Mouse (Mus musculus): ENCODE data around the gene Tmem251.
A peak's percentile ranks its signal among the peaks of the same experiment; 100 is the strongest.

The Tmem251 gene

GRCm38 (mm10) chr12:102743589-102744574 is at the start of gene Tmem251, which contains the start of gene Moap1:
TSS of gene Tmem251 (plus strand) at chr12:102743762.
TSS of gene Moap1 (minus strand) at chr12:102743661.
- DNase-seq (ENCODE audit: low spot score), result peak; percentile 68

DNA sequence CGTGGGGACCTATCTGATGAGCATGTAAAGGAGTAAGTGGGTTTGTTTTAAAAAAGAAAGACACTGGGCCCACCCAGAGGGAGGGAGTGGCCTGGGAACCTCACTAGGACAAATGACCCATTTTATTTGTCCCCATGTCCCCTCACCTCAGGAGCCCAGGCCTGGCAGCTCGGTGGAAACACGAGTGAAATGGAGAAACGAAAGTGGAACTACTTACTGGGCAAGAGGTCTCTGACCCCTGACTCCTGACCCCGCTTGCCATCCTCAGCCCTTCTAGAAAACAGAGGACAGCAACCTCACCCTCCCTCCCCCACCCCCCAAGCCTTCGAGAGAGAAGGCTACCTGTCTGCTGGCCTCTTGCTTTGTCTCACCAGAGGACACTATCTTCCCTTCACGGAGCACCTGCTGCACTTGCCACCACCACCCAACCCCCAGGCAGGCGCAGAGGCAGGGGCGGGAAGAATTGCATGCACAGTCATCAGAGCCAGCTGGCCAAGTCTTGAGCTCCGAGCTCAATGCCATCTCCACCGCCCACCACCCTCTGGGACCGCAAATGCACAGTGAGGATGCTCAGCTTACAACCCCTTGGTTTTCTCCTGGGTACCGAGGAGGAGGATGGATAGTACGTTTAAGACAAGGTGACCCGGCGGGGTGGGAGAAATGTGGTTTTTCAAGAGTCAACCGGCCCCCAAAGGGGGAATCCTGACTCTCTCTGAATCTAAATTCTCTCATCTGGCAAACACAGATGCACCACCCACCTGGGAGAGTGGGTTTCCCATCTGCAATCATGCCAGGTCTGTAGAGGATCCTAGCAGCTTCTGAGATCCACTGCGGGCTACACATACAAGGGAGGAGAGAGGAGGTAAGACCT is 48.0 kb upstream of the Tmem251 start:
- DNase-seq (ENCODE audit: low spot score), result no peak

DNA sequence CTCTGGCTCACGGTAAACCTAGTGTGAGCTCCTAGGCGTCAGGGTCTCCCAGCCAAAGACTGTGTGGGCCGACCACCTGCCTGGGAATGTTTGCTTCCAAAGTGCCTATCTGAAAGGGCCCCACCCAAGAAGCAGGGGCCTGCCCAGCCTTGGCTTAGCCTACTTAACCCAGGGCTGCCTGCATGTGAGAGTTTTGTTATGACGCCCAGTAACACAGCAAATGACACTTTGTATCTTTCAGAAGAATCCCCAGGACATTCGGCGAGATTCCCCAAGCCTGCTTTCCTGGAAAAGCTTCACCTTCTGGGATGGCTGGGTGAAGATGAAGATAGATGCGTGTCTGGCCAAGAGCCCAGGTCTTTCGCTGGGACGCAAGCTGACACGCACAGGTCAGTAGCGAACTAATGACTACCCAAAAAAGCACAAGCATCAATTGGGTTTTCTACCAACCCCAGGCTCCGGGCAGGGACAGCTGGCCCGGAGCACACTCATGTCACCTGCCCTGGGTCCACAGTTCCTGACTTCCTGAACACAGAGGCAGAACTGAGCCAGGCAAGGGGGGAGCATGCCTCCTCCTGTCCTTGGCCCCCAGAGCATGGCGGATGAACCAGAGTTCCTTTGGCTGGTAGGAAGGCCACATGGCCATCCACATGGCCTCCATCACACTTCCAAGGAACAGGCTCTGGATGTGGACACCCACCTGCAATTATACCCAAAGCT is 46.8 kb upstream of the Tmem251 start:
- no peak for DNase-seq (ENCODE audit: low spot score)

- DNase-seq (ENCODE audit: low spot score), result no peak
These were observed 46.2 kb upstream of the Tmem251 start for GRCm38 (mm10) chr12:102697381-102697780.

- DNase-seq (ENCODE audit: low spot score), result no peak
These were observed 45.4 kb upstream of the Tmem251 start for GRCm38 (mm10) chr12:102698089-102698684.

DNA sequence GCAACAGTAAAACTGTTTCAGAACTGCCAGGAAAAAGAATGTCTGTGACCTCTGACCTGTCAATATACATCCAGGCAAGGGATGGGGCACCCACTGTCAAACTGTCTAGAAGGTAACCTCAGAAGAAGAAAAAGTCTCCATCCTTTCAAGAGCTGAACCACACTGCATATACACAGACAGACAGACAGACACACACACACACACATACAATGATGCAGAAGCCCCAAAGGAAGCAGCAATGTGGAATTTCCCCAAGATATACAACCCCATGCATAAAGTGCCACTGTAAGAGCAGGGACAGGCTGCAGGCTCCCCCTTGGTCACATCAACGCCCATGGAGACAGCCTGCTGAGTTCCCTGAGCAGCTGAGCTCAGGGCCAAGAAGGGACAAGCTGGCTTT is 44.4 kb upstream of the Tmem251 start:
- no peak for DNase-seq (ENCODE audit: low spot score)

GRCm38 (mm10) chr12:102700453-102700852 is 43.1 kb upstream of the Tmem251 start:
- no peak for DNase-seq (ENCODE audit: low spot score)

- DNase-seq (ENCODE audit: low spot score), result no peak
These were observed 41.8 kb upstream of the Tmem251 start for GRCm38 (mm10) chr12:102701691-102702207.

GRCm38 (mm10) chr12:102702356-102703110 is 41.0 kb upstream of the Tmem251 start:
- peak; percentile 45 for DNase-seq (ENCODE audit: low spot score)

- no peak for DNase-seq (ENCODE audit: low spot score)
These were observed 40.5 kb upstream of the Tmem251 start for GRCm38 (mm10) chr12:102703111-102703412.

GRCm38 (mm10) chr12:102703441-102703840 is 40.1 kb upstream of the Tmem251 start:
- DNase-seq (ENCODE audit: low spot score), result no peak

- DNase-seq (ENCODE audit: low spot score), result no peak
These were observed 39.6 kb upstream of the Tmem251 start for GRCm38 (mm10) chr12:102703921-102704408.

DNA sequence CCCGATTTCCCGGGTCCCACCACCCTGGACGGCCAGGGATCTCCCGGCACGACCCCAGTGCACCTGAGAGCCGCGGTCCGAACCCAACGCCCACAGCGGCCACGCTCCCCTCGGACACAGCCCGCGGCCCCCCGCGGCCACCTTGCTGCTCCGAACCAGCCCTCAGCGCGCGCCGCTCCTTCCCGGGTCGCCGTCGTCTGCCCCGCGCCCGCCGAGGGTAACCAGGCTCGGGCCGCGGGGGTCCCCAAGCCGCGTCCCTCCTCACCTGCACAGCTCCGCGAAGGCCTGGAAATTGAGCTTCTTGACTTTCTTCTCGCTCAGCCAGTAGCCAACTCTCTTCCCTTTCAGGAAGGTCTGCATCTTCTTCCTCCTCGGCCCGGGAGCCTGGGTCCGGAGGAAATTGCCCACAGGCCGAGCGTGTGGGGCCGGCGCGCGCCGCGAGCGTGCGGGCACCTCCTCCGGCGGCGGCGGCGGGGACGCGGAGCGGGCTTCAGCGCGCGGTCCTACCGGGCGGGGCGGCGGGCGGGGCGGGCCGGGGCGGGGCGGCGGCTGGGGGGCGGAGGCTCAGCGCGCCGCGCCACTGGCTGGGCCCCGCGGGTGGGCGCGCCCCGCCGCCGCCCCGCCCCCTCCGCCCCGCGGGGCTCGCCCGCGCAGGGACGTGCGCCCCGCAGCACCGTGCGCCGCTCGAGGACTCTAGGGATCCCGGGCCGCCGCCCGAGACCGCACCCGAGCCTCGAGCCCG is 38.9 kb upstream of the Tmem251 start, which contains the start of gene Itpk1:
Gene Itpk1, minus strand, starts transcription at position 474 of the 742 bp plus-strand sequence.
- DNase-seq (ENCODE audit: low spot score), result peak; percentile 49

DNA sequence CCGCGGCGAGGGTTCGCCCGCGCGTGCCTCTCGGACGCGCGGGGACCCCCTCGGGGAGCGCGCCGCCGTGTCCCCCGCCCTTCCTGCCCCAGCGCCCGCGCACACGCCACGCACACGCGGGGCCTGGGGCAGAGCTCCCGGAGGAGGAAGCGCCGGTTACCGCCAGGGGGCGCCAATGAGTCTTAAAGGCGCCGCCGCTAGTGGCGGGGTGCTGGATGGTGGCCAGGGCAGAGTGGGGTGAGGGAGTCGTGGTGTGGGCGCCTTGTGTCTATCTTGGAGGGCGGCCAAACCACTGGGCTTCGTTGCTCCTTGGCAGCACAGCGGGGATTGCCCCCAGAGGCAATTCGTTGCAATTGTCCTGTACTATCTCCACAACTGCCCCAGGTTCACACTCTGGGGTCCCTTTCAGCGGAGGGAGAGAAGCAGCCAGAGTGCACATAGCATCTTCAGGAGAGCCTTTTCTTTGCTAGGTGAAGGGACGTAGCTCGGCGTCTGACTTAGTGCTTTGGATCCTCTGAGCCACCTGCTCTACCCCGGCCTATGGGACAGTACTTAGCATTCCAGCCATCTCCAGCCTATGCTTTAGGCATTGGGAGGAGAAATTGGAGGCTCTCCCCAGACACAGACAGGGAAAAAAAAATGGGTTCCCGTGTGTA is 38.2 kb upstream of the Tmem251 start:
- peak; percentile 75 for DNase-seq (ENCODE audit: low spot score)

GRCm38 (mm10) chr12:102705906-102706640 is 37.5 kb upstream of the Tmem251 start:
- no peak for DNase-seq (ENCODE audit: low spot score)

- no peak for DNase-seq (ENCODE audit: low spot score)
These were observed 36.6 kb upstream of the Tmem251 start for GRCm38 (mm10) chr12:102706833-102707463.

DNA sequence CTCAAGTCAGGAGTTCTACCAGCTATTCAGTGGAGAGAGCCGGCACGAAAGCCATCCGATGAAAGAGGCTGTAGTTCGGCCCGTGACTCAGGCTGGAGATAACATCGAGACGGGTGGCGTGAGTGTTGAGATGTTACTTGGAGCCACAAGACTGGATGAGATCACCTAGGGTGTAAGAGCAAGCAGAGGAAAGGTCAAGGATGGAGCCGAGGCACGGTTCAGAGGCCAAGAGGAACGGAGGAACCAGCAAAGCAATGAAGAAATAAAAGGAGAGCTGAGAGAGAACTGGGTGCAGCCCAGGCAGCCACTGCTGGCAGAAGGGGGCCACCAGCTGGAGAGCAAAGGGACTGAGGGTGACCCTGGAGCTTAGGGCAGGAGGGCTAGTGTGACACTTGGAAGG is 35.3 kb upstream of the Tmem251 start:
- DNase-seq (ENCODE audit: low spot score), result no peak

- DNase-seq (ENCODE audit: low spot score), result no peak
These were observed 33.7 kb upstream of the Tmem251 start for GRCm38 (mm10) chr12:102709896-102710295.

Measured in ovary, postnatal 10 days (tissue).